Mouse (Mus musculus) forebrain, embryonic 15.5 days (tissue): Measurements from ENCODE around the gene Flnc. TPM values are rescaled to one million over a fixed set of nuclear protein-coding genes. Genes with fewer than 3 reads are reported as not detected.

Source experiments
- ATAC-seq: fragments of 200-750 bp; cut with Nextera tagmentation; replicated peaks from 2 replicates; pipeline ENCODE4 v1.8.0; 2017; ENCODE audit warnings: mild to moderate bottlenecking, moderate TSS enrichment, moderate library complexity
- H3K27ac ChIP-seq: fragments of 300-500 bp; sonication (generic); replicated peaks from 2 replicates; pipeline ENCODE4 v1.5.1; 2015; ENCODE audit warnings: mild to moderate bottlenecking, inconsistent platforms
- H3K27me3 ChIP-seq: fragments of 300-500 bp; sonication (generic); 2 replicates; pipeline ENCODE4 v1.6.1; 2015; ENCODE audit warnings: inconsistent platforms
- H3K36me3 ChIP-seq: fragments of 300-500 bp; sonication (generic); 2 replicates; pipeline ENCODE4 v1.6.1; 2015; ENCODE audit warnings: mild to moderate bottlenecking, inconsistent platforms
- H3K4me1 ChIP-seq: fragments of 300-500 bp; sonication (generic); 2 replicates; pipeline ENCODE4 v1.6.1; 2015; ENCODE audit warnings: inconsistent platforms
- H3K4me2 ChIP-seq: fragments of 300-500 bp; sonication (generic); replicated peaks from 2 replicates; pipeline ENCODE4 v1.6.1; 2015; ENCODE audit warnings: mild to moderate bottlenecking, inconsistent platforms
- H3K4me3 ChIP-seq: fragments of 300-500 bp; sonication (generic); 2 replicates; pipeline ENCODE4 v1.5.1; 2015; ENCODE audit warnings: mild to moderate bottlenecking, inconsistent platforms
- H3K9ac ChIP-seq: fragments of 300-500 bp; sonication (generic); replicated peaks from 2 replicates; pipeline ENCODE4 v1.6.1; 2015; ENCODE audit warnings: mild to moderate bottlenecking, inconsistent platforms
- H3K9me3 ChIP-seq: fragments of 300-500 bp; sonication (generic); 2 replicates; pipeline ENCODE4 v1.6.1; 2016; ENCODE audit warnings: inconsistent platforms
- WGBS: fragments of 180-500 bp; shearing (Covaris S2); methylation state at CpG from one replicate; pipeline ENCODE4 v1.1.7; 2015; ENCODE audit warnings: mixed read lengths; 5-methylcytosine and 5-hydroxymethylcytosine counted together
- microRNA-seq: library from miRNA; unstranded; fragments of <30 nt; microRNA quantifications from one replicate; pipeline ENCODE4, GENCODE M21; 2016
- polyA plus RNA-seq: library from polyadenylated mRNA; unstranded; fragments of >200 nt; fragmentation: Nextera tagmentation; extraction: Ambion mirVana; gene quantifications from 2 replicates; pipeline ENCODE4 v1.2.1, GENCODE M21; 2015

The Flnc gene
- polyA plus RNA-seq, 1 experiment from 2014 or later, result 2.0 TPM

DNA sequence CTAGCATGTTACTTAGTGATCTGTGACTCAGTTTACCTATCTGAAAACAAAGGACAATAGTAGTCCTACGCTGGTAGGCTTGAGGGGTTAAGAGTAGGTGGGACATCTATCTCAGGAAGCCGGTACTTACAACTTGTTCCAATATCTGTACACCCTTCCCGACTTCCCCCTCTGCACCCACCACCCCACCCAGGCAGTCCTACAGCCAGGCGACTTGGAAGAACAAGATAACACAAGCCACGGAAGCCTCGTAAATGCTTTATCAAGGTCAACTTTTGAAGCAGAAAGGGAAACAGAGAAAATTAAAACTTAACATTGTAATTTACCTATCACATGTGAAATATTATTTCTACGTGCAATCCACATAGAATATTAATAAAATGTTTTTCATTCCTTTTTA is 67.1 kb downstream of the Flnc start:
- Histone ChIP-seq H3K27ac (no peak overlapping the region), H3K27me3 (peaks cover 30% of the 10 kb centered on the region), H3K9me3 (no peaks in the 10 kb centered on the region), H3K4me1 (no peaks in the 10 kb centered on the region), H3K9ac (no peak overlapping the region), H3K4me3 (no peak overlapping the region), H3K36me3 (no peaks in the 10 kb centered on the region), H3K4me2 (no peak overlapping the region)
- ATAC-seq, result no peak
- WGBS, result 94% methylated on average over 7 of the region's 7 CpGs

- no peak for ATAC-seq
These were observed 67.8 kb downstream of the Flnc start for GRCm38 (mm10) chr6:29500810-29501209.

GRCm38 (mm10) chr6:29501599-29501998 is 68.5 kb downstream of the Flnc start:
- Histone ChIP-seq H3K4me1 (no peaks in the 10 kb centered on the region), H3K9me3 (no peaks in the 10 kb centered on the region), H3K27ac (no peak overlapping the region), H3K4me2 (no peak overlapping the region), H3K9ac (no peak overlapping the region), H3K4me3 (no peak overlapping the region), H3K36me3 (no peaks in the 10 kb centered on the region), H3K27me3 (peaks cover 27% of the 10 kb centered on the region; the same call in 1 of the 2 replicates)
- 93% methylated on average over 1 of the region's 1 CpGs for WGBS
- no peak for ATAC-seq

More at GRCm38 (mm10) chr6:29500810-29501209, 67.8 kb downstream of the Flnc start:
- WGBS, result 89% methylated on average over 6 of the region's 6 CpGs
- Histone ChIP-seq H3K4me2 (no peak overlapping the region), H3K27ac (no peak overlapping the region), H3K4me3 (no peak overlapping the region), H3K36me3 (no peaks in the 10 kb centered on the region), H3K4me1 (no peaks in the 10 kb centered on the region), H3K9me3 (no peaks in the 10 kb centered on the region), H3K27me3 (peaks cover 29% of the 10 kb centered on the region), H3K9ac (no peak overlapping the region)

GRCm38 (mm10) chr6:29505493-29505892 is 72.4 kb downstream of the Flnc start:
- H3K4me1 ChIP-seq, result no peaks in the 10 kb centered on the region; the same call in 1 of the 2 replicates
- H3K36me3 ChIP-seq, result no peaks in the 10 kb centered on the region
- no peak overlapping the region for H3K9ac ChIP-seq
- H3K9me3 ChIP-seq, result no peaks in the 10 kb centered on the region
- H3K4me2 ChIP-seq, result no peak overlapping the region
- ATAC-seq, result no peak
- 89% methylated on average over 5 of the region's 5 CpGs for WGBS
- H3K27ac ChIP-seq, result no peak overlapping the region
- H3K4me3 ChIP-seq, result no peak overlapping the region
- H3K27me3 ChIP-seq, result peaks cover 26% of the 10 kb centered on the region; the same call in 1 of the 2 replicates

DNA sequence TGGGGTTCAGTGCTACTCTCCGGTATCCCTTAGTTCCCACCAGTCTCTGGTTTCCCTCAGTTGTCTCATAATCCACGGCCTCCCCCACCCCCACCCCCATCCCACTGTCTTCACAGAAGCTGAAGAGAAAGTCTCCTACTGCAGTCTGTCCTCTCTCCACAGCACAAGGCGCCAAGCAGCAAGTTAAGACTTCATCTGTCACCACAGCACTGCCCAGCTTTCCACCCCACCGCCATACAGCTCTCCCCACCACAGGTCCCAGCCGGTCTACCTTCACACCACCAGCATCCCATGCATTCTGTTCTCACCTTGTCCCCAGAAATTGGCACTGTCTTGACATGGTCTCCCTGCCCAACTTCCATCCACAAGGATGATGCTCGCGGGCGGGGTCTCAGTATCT is 73.8 kb downstream of the Flnc start:
- H3K27ac ChIP-seq, result no peak overlapping the region
- H3K27me3 ChIP-seq, result peaks cover 26% of the 10 kb centered on the region; the same call in 1 of the 2 replicates
- WGBS, result 24% methylated on average over 8 of the region's 8 CpGs
- peak; percentile 43; the same call in 1 of the 2 replicates for ATAC-seq
- H3K4me1 ChIP-seq, result no peaks in the 10 kb centered on the region; the same call in 1 of the 2 replicates
- H3K9me3 ChIP-seq, result no peaks in the 10 kb centered on the region
- H3K36me3 ChIP-seq, result no peaks in the 10 kb centered on the region
- H3K4me2 ChIP-seq, result peak overlapping the region; percentile 57
- H3K9ac ChIP-seq, result no peak overlapping the region
- peak overlapping the region; percentile 50 for H3K4me3 ChIP-seq

- H3K27me3 ChIP-seq, result peaks cover 26% of the 10 kb centered on the region; the same call in 1 of the 2 replicates
- peak; percentile 57 for ATAC-seq
- WGBS, result 1% methylated on average over 45 of the region's 47 CpGs
These were observed 74.6 kb downstream of the Flnc start, which contains the start of gene Kcp for GRCm38 (mm10) chr6:29507447-29508309. Gene Kcp, minus strand, starts transcription at chr6:29507952.

DNA sequence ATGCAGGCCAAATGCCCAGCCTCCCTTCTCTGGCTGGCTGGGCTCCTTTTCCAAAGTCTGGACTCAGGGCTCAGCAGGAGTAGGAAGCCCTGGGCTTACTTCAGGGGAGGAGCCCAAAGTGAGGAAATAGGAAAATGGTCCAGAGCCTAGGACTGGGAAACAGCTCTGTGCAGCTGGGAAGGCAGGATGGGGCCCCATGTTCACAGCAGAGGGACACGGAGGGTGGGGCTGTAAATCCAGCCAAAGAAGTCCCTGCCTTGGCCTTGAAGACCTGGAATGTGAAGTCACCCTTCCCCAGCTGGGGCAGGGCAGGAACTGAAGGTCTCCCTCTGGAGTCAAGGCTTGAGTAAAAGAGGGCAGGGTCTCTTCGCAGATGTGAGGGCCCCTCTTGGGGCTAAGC is 76.0 kb downstream of the Flnc start:
- Histone ChIP-seq H3K9me3 (no peaks in the 10 kb centered on the region), H3K36me3 (no peaks in the 10 kb centered on the region), H3K4me2 (no peak overlapping the region), H3K4me1 (peaks cover 5% of the 10 kb centered on the region), H3K27me3 (peaks cover 26% of the 10 kb centered on the region; the same call in 1 of the 2 replicates), H3K4me3 (no peak overlapping the region), H3K27ac (no peak overlapping the region), H3K9ac (no peak overlapping the region)
- no peak for ATAC-seq
- 60% methylated on average over 2 of the region's 2 CpGs for WGBS

More at GRCm38 (mm10) chr6:29507447-29508309, 74.6 kb downstream of the Flnc start, which contains the start of gene Kcp:
- H3K36me3 ChIP-seq, result no peaks in the 10 kb centered on the region
- no peaks in the 10 kb centered on the region; the same call in 1 of the 2 replicates for H3K4me1 ChIP-seq
- peak within 1 kb of the TSS; percentile 57 for H3K4me2 ChIP-seq
- H3K9me3 ChIP-seq, result no peaks in the 10 kb centered on the region
- peak within 1 kb of the TSS; percentile 42 for H3K9ac ChIP-seq
- peak within 1 kb of the TSS; percentile 50 for H3K4me3 ChIP-seq
- no peak within 1 kb of the TSS for H3K27ac ChIP-seq

Small RNAs within 50 kb of the gene (microRNA-seq; reads per million reads assigned to microRNA genes)
- not detected for gene Gm26220
- gene Gm44354, result not detected

Other genes with a start within 250 kb of the Flnc start
- gene Impdh1, start 216.9 kb upstream of the Flnc start, polyA plus RNA-seq, result 54.5 and 57.3 TPM in 2 replicates
- 44.3 and 46.1 TPM in 2 replicates for gene Hilpda, start 160.8 kb upstream of the Flnc start, polyA plus RNA-seq
- gene Fam71f2, start 153.7 kb upstream of the Flnc start, polyA plus RNA-seq, result 0.56 and 0.60 TPM in 2 replicates
- not detected in 2 replicates for gene Fam71f1, start 114.1 kb upstream of the Flnc start, polyA plus RNA-seq
- 162 and 170 TPM in 2 replicates for gene Calu, start 85.2 kb upstream of the Flnc start, polyA plus RNA-seq
- gene Opn1sw, start 44.8 kb upstream of the Flnc start, polyA plus RNA-seq, result 0.37 and 0.50 TPM in 2 replicates
- gene Ccdc136, start 36.9 kb upstream of the Flnc start, polyA plus RNA-seq, result 42.2 and 42.8 TPM in 2 replicates
- gene Atp6v1f, start 34.5 kb downstream of the Flnc start, polyA plus RNA-seq, result 327 TPM in 2 replicates
- gene Atp6v1fnb, start 38.2 kb downstream of the Flnc start, polyA plus RNA-seq, result 0.29 TPM in 1 of 2 replicates, not detected in the other
- 9.6 and 13.3 TPM in 2 replicates for gene Kcp, start 74.7 kb downstream of the Flnc start, polyA plus RNA-seq
- 1.3 and 1.4 TPM in 2 replicates for gene Irf5, start 93.4 kb downstream of the Flnc start, polyA plus RNA-seq
- gene Tnpo3, start 176.6 kb downstream of the Flnc start, polyA plus RNA-seq, result 107 and 111 TPM in 2 replicates